Mouse (Mus musculus) erythroblast, embryonic 14.5 days (primary cell): ENCODE measurements around the gene Por.

Source experiments
- GATA1 ChIP-seq: IDR thresholded peaks from 2 replicates; pipeline ENCODE4 v1.6.1; 2012; ENCODE audit warnings: low read length, inconsistent platforms, mixed read lengths
- TAL1 ChIP-seq: IDR thresholded peaks from 3 replicates; pipeline ENCODE4 v1.6.1; 2012; ENCODE audit warnings: low read length, inconsistent platforms, mixed read lengths

GRCm38 (mm10) chr5:135772519-135772918 is 102.7 kb downstream of the Por start:
- TF ChIP-seq GATA1 (no peak), TAL1 (no peak)
